ENCODE assay signal across 16 mouse cellular contexts in the genomic region with DNA sequence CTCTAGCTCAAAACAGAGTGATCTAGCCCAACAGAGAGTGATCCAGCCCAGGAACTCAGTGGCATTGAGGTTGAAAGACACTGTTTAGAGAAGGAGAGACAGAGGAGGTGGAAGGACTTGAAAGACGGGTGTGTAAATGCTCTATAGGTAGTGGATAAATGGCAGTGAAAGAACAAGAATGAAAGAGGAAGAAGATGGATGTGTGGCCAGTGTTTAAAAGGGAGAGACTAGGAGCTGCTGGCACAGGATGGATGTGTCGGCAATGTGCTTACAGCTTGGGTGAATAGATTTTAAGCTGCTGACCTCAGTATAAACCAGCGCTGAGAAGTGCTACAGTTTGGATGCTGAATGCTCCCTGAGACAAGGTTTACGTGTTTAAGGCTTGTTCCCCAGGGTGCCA. TPM values are rescaled to one million over a fixed set of nuclear protein-coding genes. Genes with fewer than 3 reads are reported as not detected.
DNase-seq lines count a peak whose midpoint lies in the region; ATAC-seq and TF ChIP-seq lines count a peak whose summit lies in the region.
"Had no signal": no experiment of that assay in that cellular context is flagged by ENCODE, and none has a peak within 500 bp of the region (broad histone marks: within the 10 kb centered on the region; RNA-seq: fewer than 3 reads in every experiment).

No protein-coding gene starts in this region.

- H3K36me3 ChIP-seq in heart, embryonic 13.5 days, result no peaks in the 10 kb centered on the region
- H3K36me3 ChIP-seq in lung, embryonic 14.5 days (ENCODE audit: insufficient read depth), result no peaks in the 10 kb centered on the region
- H3K36me3 ChIP-seq in stomach, embryonic 14.5 days (ENCODE audit: control insufficient read depth, insufficient read depth, low read length), result no peaks in the 10 kb centered on the region
- H3K36me3 ChIP-seq: liver, embryonic 13.5 days had no signal

- intact Hi-C loops in heart, postnatal 36 days (cut with DNase I), result loop anchor here (5.0 kb wide), 1 partner anchor 42 kb away; no protein-coding TSS in a partner anchor

- no peak for TF ChIP-seq CTCF in lung, embryonic 14.5 days (IDR thresholded peaks at IDR 0.05; ENCODE audit: low read depth)
- no peak for TF ChIP-seq CTCF in cortical plate, adult 2 months (IDR thresholded peaks at IDR 0.05; ENCODE audit: extremely low read depth, insufficient read depth, low read length)

- H3K4me1 ChIP-seq in heart, embryonic 13.5 days, result peaks cover 49% of the 10 kb centered on the region
- H3K4me1 ChIP-seq in lung, embryonic 14.5 days (ENCODE audit: insufficient read depth), result peaks cover 32% of the 10 kb centered on the region
- H3K4me1 ChIP-seq in cortical plate, adult 2 months (ENCODE audit: control insufficient read depth, insufficient read depth, low read length), result peaks cover 3% of the 10 kb centered on the region; the same call in 1 of the 2 replicates
- peaks cover 35% of the 10 kb centered on the region for H3K4me1 ChIP-seq in stomach, embryonic 14.5 days (ENCODE audit: control insufficient read depth, insufficient read depth, low read length)

- H3K27ac ChIP-seq in heart, embryonic 13.5 days (replicated peaks), result peak overlapping the region; percentile 48
- peak overlapping the region; percentile 33; the same call in 1 of the 2 replicates for H3K27ac ChIP-seq in lung, embryonic 14.5 days (ENCODE audit: low read depth)
- H3K27ac ChIP-seq in cortical plate, adult 2 months (ENCODE audit: insufficient read depth, low read length), result 0 out of 2 replicates have a peak overlapping the region, but pooled peaks have one; percentile 61
- H3K27ac ChIP-seq in stomach, embryonic 14.5 days (ENCODE audit: low read length), result peak overlapping the region; percentile 40; the same call in 1 of the 2 replicates
- H3K27ac ChIP-seq: liver, embryonic 13.5 days had no signal

- no peak overlapping the region for H3K9ac ChIP-seq in heart, embryonic 13.5 days
- no peak overlapping the region for H3K9ac ChIP-seq in lung, embryonic 14.5 days
- no peak overlapping the region for H3K9ac ChIP-seq in stomach, embryonic 14.5 days (replicated peaks; ENCODE audit: low read depth, low read length)
- H3K9ac ChIP-seq: liver, embryonic 13.5 days had no signal

- no peak overlapping the region for H3K4me2 ChIP-seq in heart, embryonic 13.5 days
- no peak overlapping the region for H3K4me2 ChIP-seq in lung, embryonic 14.5 days
- no peak overlapping the region for H3K4me2 ChIP-seq in stomach, embryonic 14.5 days (replicated peaks; ENCODE audit: low read depth, low read length)
- H3K4me2 ChIP-seq: liver, embryonic 13.5 days had no signal

- DNase-seq in heart, postnatal 36 days, result no peak
- no peak for DNase-seq in lung, embryonic 14.5 days
- no peak for DNase-seq in lung, postnatal 4 days
- DNase-seq in adrenal gland, adult 8-10 months, result no peak
- no peak for DNase-seq in right cerebral cortex, postnatal 14 days
- DNase-seq: adrenal gland, postnatal 10 days; layer of hippocampus, adult 9-11 months; liver, embryonic 13.5 days; thymus, postnatal 4 days had no signal

- no peaks in the 10 kb centered on the region for H3K9me3 ChIP-seq in heart, embryonic 13.5 days
- H3K9me3 ChIP-seq in lung, embryonic 14.5 days (ENCODE audit: low read depth, low read length), result no peaks in the 10 kb centered on the region
- no peaks in the 10 kb centered on the region for H3K9me3 ChIP-seq in stomach, embryonic 14.5 days (ENCODE audit: control insufficient read depth, low read depth, low read length)
- H3K9me3 ChIP-seq: liver, embryonic 13.5 days had no signal

- WGBS in heart, embryonic 13.5 days, result 69% methylated on average over 4 of the region's 4 CpGs
- WGBS in lung, embryonic 14.5 days, result 57% methylated on average over 4 of the region's 4 CpGs
- WGBS in stomach, embryonic 14.5 days, result 55% methylated on average over 4 of the region's 4 CpGs

- no peak overlapping the region for H3K4me3 ChIP-seq in heart, embryonic 13.5 days
- no peak overlapping the region for H3K4me3 ChIP-seq in lung, embryonic 14.5 days (ENCODE audit: low read depth, low read length)
- H3K4me3 ChIP-seq in cortical plate, adult 2 months (ENCODE audit: insufficient read depth, low read length), result no peak overlapping the region
- no peak overlapping the region for H3K4me3 ChIP-seq in stomach, embryonic 14.5 days (ENCODE audit: low read depth, low read length)
- H3K4me3 ChIP-seq: liver, embryonic 13.5 days had no signal

- ATAC-seq in heart, embryonic 13.5 days (ENCODE audit: extremely low read depth, insufficient number of reproducible peaks, low FRiP score, low TSS enrichment), result no peak
- no peak for ATAC-seq in lung, embryonic 14.5 days (ENCODE audit: insufficient read depth)
- ATAC-seq in stomach, embryonic 14.5 days (ENCODE audit: insufficient number of reproducible peaks, insufficient read depth, low FRiP score, low read depth), result no peak

- H3K27me3 ChIP-seq in heart, embryonic 13.5 days (replicated peaks), result no peaks in the 10 kb centered on the region
- H3K27me3 ChIP-seq in lung, embryonic 14.5 days (ENCODE audit: insufficient read depth, low read length), result no peaks in the 10 kb centered on the region
- no peaks in the 10 kb centered on the region for H3K27me3 ChIP-seq in stomach, embryonic 14.5 days (ENCODE audit: control insufficient read depth, insufficient read depth, low read length)
- H3K27me3 ChIP-seq: liver, embryonic 13.5 days had no signal

- TF ChIP-seq POLR2A in cortical plate, adult 2 months (IDR thresholded peaks at IDR 0.05; ENCODE audit: extremely low read depth, insufficient read depth, low read length), result no peak

RNA-seq across cellular contexts. Expression of a gene that starts 13.3 kb away (rescaled TPM):
- polyA plus RNA-seq in heart, embryonic 13.5 days (2015; fragmentation: Nextera tagmentation; extraction: Ambion mirVana), result not detected in 2 replicates
- not detected for total RNA-seq in heart, postnatal 36 days (2021)
- not detected in 2 replicates for polyA plus RNA-seq in lung, embryonic 14.5 days (2014; fragmentation: Nextera tagmentation; extraction: Ambion mirVana)
- not detected in 2 replicates for polyA plus RNA-seq in cortical plate, adult 2 months (2012; rRNA removed)
- polyA plus RNA-seq in stomach, embryonic 14.5 days (2014; fragmentation: Nextera tagmentation; extraction: Ambion mirVana), result not detected in 2 replicates
- under 1 TPM in 1 of 4 experiments, not detected in 3; 0.73 TPM for total RNA-seq in adrenal gland, adult 8-10 months (2022)
- total RNA-seq: hematopoietic stem cell, adult 5-6 weeks; left cerebral cortex, postnatal 25 days; megakaryocyte-erythroid progenitor cell, adult 5-6 weeks; monocyte, adult 5-6 weeks had no signal
- polyA plus RNA-seq: liver, embryonic 13.5 days had no signal
